Mouse (Mus musculus): ENCODE measurements at regions not wholly inside any gene's neighbourhood (a gene's known extent, or its start where the extent isn't known, plus 50 kb on each side); places are given as distances from the start of the nearest gene placed in this dataset.

- TF ChIP-seq EP300 (IDR thresholded peaks at IDR 0.05; ENCODE audit: low read length) (no peak), RCOR1 (conservative IDR thresholded peaks at IDR 0.05; ENCODE audit: low read depth, low read length) (no peak), POLR2A (IDR thresholded peaks at IDR 0.05; ENCODE audit: low read depth, low read length) (no peak), NELFE (IDR thresholded peaks at IDR 0.05; ENCODE audit: low read depth, low read length) (no peak), ELF1 (IDR thresholded peaks at IDR 0.05; ENCODE audit: low read depth, low read length) (no peak), CTCF (conservative IDR thresholded peaks at IDR 0.05 in 1 of 2, IDR thresholded peaks at IDR 0.05 in 1 of 2; ENCODE audit: low read depth in 2 of 2, low read length in 2 of 2) (no peak), MAFK (IDR thresholded peaks at IDR 0.05; ENCODE audit: insufficient replicate concordance, low read length) (no peak), MAX (IDR thresholded peaks at IDR 0.05; ENCODE audit: low read length) (no peak), E2F4 (IDR thresholded peaks at IDR 0.05; ENCODE audit: insufficient replicate concordance, low read depth, low read length) (no peak), GABPA (IDR thresholded peaks at IDR 0.05; ENCODE audit: insufficient replicate concordance, low read depth, low read length) (no peak)
Measured at GRCm38 (mm10) chr10:37447333-37448204, 308.8 kb upstream of the Marcks start.

All from CH12.LX (cell line).